Mouse (Mus musculus): Measurements from ENCODE around the gene Pigt. TPM values are rescaled to one million over a fixed set of nuclear protein-coding genes. Genes with fewer than 3 reads are reported as not detected.

Gene Pigt
- polyA plus RNA-seq (2014; fragmentation: Illumina TruSeq; extraction: RNeasy Lipid Tissue Mini Kit (QIAGEN cat#74804); ENCODE audit: low read depth, low replicate concordance), result 5.5 TPM

GRCm38 (mm10) chr2:164496847-164497690, at the start of gene Pigt:
Pigt (plus strand) TSS chr2:164497520.

DNA sequence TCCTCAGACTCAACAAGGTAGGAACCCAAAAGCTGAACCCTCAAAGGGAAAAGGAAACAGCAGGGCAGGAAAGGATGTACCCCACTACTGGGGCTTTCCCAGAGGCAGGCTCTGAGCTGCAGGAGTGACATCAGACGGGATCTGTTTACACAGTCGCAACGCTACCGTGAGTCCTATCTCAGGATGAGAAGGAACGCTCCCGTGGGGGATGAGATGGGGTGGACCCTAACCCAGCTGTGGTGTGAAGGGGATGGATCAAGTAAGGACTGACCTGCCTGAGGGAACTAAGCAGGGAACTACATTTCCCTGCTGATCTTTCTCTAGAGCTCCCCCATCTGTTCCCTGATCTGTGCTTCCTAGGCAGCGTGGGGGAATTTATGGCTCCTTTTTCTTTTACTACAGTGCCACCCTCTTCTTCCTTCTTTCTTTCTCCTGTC, 40.4 kb upstream of the Pigt start, which contains the start of gene Sys1:
TSS of gene Sys1 (plus strand) at position 101 of the 437 bp plus-strand sequence.

GRCm38 (mm10) chr2:164460745-164461551, 36.4 kb upstream of the Pigt start, which contains the start of gene Gm20458:
Gm20458 (plus strand) TSS chr2:164460967.

GRCm38 (mm10) chr2:164473624-164474023, 23.7 kb upstream of the Pigt start, which contains the start of gene Trp53tg5:
Trp53tg5 (minus strand) TSS chr2:164473724.

DNA sequence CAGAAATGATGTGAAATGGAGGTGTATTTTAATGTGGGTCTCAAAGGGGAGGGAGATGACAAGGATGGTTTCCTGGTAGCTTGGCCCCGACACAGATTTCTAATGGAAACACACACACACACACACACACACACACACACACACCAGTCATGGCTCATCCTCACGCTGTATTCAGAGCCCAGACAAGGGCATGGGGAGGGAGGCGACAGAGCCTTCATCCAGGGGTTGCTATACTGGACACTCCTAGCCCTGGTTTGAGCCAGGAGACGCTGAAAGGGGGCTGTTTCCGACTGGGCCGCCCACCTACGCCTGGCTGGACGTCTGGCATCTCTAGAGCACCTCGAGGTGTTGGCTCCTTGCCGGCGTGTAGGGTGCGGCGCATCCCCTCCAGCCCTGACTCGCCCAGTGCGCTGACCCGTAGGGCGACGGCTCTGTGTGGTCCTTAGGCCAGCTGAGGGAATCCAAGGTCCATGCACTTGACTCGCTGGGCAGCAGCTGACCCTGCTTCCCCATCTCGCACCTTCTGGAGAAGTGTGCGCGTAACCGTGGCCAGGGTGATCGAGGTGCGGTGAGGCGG, 11.6 kb upstream of the Pigt start, which contains the start of gene Dbndd2:
TSS of gene Dbndd2 (plus strand) at position 426 of the 577 bp plus-strand sequence.

Other genes starting within 250 kb of the Pigt start
- gene Svs3b, start 240.9 kb upstream of the Pigt start, polyA plus RNA-seq (2014; fragmentation: Illumina TruSeq; extraction: RNeasy Lipid Tissue Mini Kit (QIAGEN cat#74804); ENCODE audit: low read depth, low replicate concordance), result not detected
- gene Svs4, start 219.1 kb upstream of the Pigt start, polyA plus RNA-seq (2014; fragmentation: Illumina TruSeq; extraction: RNeasy Lipid Tissue Mini Kit (QIAGEN cat#74804); ENCODE audit: low read depth, low replicate concordance), result not detected
- gene Svs3a, start 208.3 kb upstream of the Pigt start, polyA plus RNA-seq (2014; fragmentation: Illumina TruSeq; extraction: RNeasy Lipid Tissue Mini Kit (QIAGEN cat#74804); ENCODE audit: low read depth, low replicate concordance), result not detected
- not detected for gene Svs6, start 180.8 kb upstream of the Pigt start, polyA plus RNA-seq (2014; fragmentation: Illumina TruSeq; extraction: RNeasy Lipid Tissue Mini Kit (QIAGEN cat#74804); ENCODE audit: low read depth, low replicate concordance)
- gene Svs5, start 164.8 kb upstream of the Pigt start, polyA plus RNA-seq (2014; fragmentation: Illumina TruSeq; extraction: RNeasy Lipid Tissue Mini Kit (QIAGEN cat#74804); ENCODE audit: low read depth, low replicate concordance), result not detected
- not detected for gene Slpi, start 108.4 kb upstream of the Pigt start, polyA plus RNA-seq (2014; fragmentation: Illumina TruSeq; extraction: RNeasy Lipid Tissue Mini Kit (QIAGEN cat#74804); ENCODE audit: low read depth, low replicate concordance)
- not detected for gene Rbpjl, start 94.4 kb upstream of the Pigt start, polyA plus RNA-seq (2014; fragmentation: Illumina TruSeq; extraction: RNeasy Lipid Tissue Mini Kit (QIAGEN cat#74804); ENCODE audit: low read depth, low replicate concordance)
- gene Matn4, start 92.4 kb upstream of the Pigt start, polyA plus RNA-seq (2014; fragmentation: Illumina TruSeq; extraction: RNeasy Lipid Tissue Mini Kit (QIAGEN cat#74804); ENCODE audit: low read depth, low replicate concordance), result 0.16 TPM
- gene Sdc4, start 53.6 kb upstream of the Pigt start, polyA plus RNA-seq (2014; fragmentation: Illumina TruSeq; extraction: RNeasy Lipid Tissue Mini Kit (QIAGEN cat#74804); ENCODE audit: low read depth, low replicate concordance), result 266 TPM
- gene Sys1, start 40.6 kb upstream of the Pigt start, polyA plus RNA-seq (2014; fragmentation: Illumina TruSeq; extraction: RNeasy Lipid Tissue Mini Kit (QIAGEN cat#74804); ENCODE audit: low read depth, low replicate concordance), result 10.3 TPM
- not detected for gene Gm20458, start 36.6 kb upstream of the Pigt start, polyA plus RNA-seq (2014; fragmentation: Illumina TruSeq; extraction: RNeasy Lipid Tissue Mini Kit (QIAGEN cat#74804); ENCODE audit: low read depth, low replicate concordance)
- gene Trp53tg5, start 23.8 kb upstream of the Pigt start, polyA plus RNA-seq (2014; fragmentation: Illumina TruSeq; extraction: RNeasy Lipid Tissue Mini Kit (QIAGEN cat#74804); ENCODE audit: low read depth, low replicate concordance), result not detected
- gene Dbndd2, start 11.4 kb upstream of the Pigt start, polyA plus RNA-seq (2014; fragmentation: Illumina TruSeq; extraction: RNeasy Lipid Tissue Mini Kit (QIAGEN cat#74804); ENCODE audit: low read depth, low replicate concordance), result 3.8 TPM
- gene Wfdc2, start 64.9 kb downstream of the Pigt start, polyA plus RNA-seq (2014; fragmentation: Illumina TruSeq; extraction: RNeasy Lipid Tissue Mini Kit (QIAGEN cat#74804); ENCODE audit: low read depth, low replicate concordance), result 19.6 TPM
- not detected for gene Spint3, start 75.9 kb downstream of the Pigt start, polyA plus RNA-seq (2014; fragmentation: Illumina TruSeq; extraction: RNeasy Lipid Tissue Mini Kit (QIAGEN cat#74804); ENCODE audit: low read depth, low replicate concordance)
- not detected for gene Wfdc6a, start 87.9 kb downstream of the Pigt start, polyA plus RNA-seq (2014; fragmentation: Illumina TruSeq; extraction: RNeasy Lipid Tissue Mini Kit (QIAGEN cat#74804); ENCODE audit: low read depth, low replicate concordance)
- not detected for gene Eppin, start 96.1 kb downstream of the Pigt start, polyA plus RNA-seq (2014; fragmentation: Illumina TruSeq; extraction: RNeasy Lipid Tissue Mini Kit (QIAGEN cat#74804); ENCODE audit: low read depth, low replicate concordance)
- not detected for gene Wfdc6b, start 116.0 kb downstream of the Pigt start, polyA plus RNA-seq (2014; fragmentation: Illumina TruSeq; extraction: RNeasy Lipid Tissue Mini Kit (QIAGEN cat#74804); ENCODE audit: low read depth, low replicate concordance)
- gene Wfdc8, start 116.1 kb downstream of the Pigt start, polyA plus RNA-seq (2014; fragmentation: Illumina TruSeq; extraction: RNeasy Lipid Tissue Mini Kit (QIAGEN cat#74804); ENCODE audit: low read depth, low replicate concordance), result not detected
- 37.6 TPM for gene Wfdc16, start 141.3 kb downstream of the Pigt start, polyA plus RNA-seq (2014; fragmentation: Illumina TruSeq; extraction: RNeasy Lipid Tissue Mini Kit (QIAGEN cat#74804); ENCODE audit: low read depth, low replicate concordance)
- not detected for gene Wfdc10, start 158.5 kb downstream of the Pigt start, polyA plus RNA-seq (2014; fragmentation: Illumina TruSeq; extraction: RNeasy Lipid Tissue Mini Kit (QIAGEN cat#74804); ENCODE audit: low read depth, low replicate concordance)
- not detected for gene Wfdc9, start 159.1 kb downstream of the Pigt start, polyA plus RNA-seq (2014; fragmentation: Illumina TruSeq; extraction: RNeasy Lipid Tissue Mini Kit (QIAGEN cat#74804); ENCODE audit: low read depth, low replicate concordance)
- not detected for gene Wfdc11, start 176.6 kb downstream of the Pigt start, polyA plus RNA-seq (2014; fragmentation: Illumina TruSeq; extraction: RNeasy Lipid Tissue Mini Kit (QIAGEN cat#74804); ENCODE audit: low read depth, low replicate concordance)
- gene Wfdc13, start 187.6 kb downstream of the Pigt start, polyA plus RNA-seq (2014; fragmentation: Illumina TruSeq; extraction: RNeasy Lipid Tissue Mini Kit (QIAGEN cat#74804); ENCODE audit: low read depth, low replicate concordance), result not detected
- gene Spint4, start 201.0 kb downstream of the Pigt start, polyA plus RNA-seq (2014; fragmentation: Illumina TruSeq; extraction: RNeasy Lipid Tissue Mini Kit (QIAGEN cat#74804); ENCODE audit: low read depth, low replicate concordance), result not detected
- gene Spint5, start 217.8 kb downstream of the Pigt start, polyA plus RNA-seq (2014; fragmentation: Illumina TruSeq; extraction: RNeasy Lipid Tissue Mini Kit (QIAGEN cat#74804); ENCODE audit: low read depth, low replicate concordance), result not detected
- 1.2 TPM for gene Wfdc3, start 248.4 kb downstream of the Pigt start, polyA plus RNA-seq (2014; fragmentation: Illumina TruSeq; extraction: RNeasy Lipid Tissue Mini Kit (QIAGEN cat#74804); ENCODE audit: low read depth, low replicate concordance)
- 2.1 TPM for gene Dnttip1, start 248.5 kb downstream of the Pigt start, polyA plus RNA-seq (2014; fragmentation: Illumina TruSeq; extraction: RNeasy Lipid Tissue Mini Kit (QIAGEN cat#74804); ENCODE audit: low read depth, low replicate concordance)